Mouse (Mus musculus): Measurements from ENCODE around the gene Hdac7.

Gene Hdac7

GRCm38 (mm10) chr15:97776514-97776913, 67.8 kb downstream of the Hdac7 start:
- in situ Hi-C loops (cut with MboI, MseI) = no loop called here

- in situ Hi-C loops (cut with MboI, MseI) = no loop called here
Observed at GRCm38 (mm10) chr15:97773961-97774370, 70.3 kb downstream of the Hdac7 start.

DNA sequence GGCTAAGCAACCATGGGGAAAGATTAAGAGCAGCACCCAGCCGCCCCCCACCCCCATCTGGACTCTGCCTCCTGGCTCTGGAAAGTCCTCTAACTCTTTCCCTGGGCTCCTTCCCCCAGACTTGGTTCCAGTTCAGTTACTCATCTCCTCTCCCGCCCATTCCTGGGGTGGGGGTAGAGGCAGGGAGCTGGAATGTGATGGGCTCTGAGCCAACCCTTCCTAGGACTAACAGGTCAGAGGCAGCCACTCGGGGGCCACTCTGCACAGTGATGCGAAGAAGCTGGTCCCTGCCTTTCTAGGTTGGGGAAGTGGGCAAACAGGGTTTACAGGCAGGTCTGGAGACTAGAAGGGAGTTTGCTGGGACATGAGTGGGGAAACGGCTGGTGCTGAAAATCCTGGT, 71.2 kb downstream of the Hdac7 start:
- in situ Hi-C loops (cut with MboI, MseI) = no loop called here

DNA sequence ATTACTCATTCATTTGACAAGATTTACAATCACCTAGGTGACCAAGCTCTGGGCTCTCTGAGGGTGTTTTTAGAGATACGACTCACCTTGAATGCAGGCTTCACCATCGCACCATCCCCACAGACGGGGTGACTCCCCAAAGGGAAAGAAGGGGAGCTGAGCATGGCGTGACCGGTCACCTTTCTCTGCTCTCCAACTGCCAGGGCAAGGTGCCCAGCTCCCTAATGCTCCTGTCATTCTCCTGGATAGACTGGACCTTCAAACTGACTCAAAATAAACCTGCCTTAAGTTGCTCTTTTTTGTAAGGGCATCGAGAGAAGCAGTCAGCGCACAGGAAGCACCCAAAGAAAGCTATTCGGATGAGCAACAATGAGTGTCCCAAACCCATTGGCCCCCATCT, 74.0 kb downstream of the Hdac7 start:
- in situ Hi-C loops (cut with MboI, MseI) = no loop called here

DNA sequence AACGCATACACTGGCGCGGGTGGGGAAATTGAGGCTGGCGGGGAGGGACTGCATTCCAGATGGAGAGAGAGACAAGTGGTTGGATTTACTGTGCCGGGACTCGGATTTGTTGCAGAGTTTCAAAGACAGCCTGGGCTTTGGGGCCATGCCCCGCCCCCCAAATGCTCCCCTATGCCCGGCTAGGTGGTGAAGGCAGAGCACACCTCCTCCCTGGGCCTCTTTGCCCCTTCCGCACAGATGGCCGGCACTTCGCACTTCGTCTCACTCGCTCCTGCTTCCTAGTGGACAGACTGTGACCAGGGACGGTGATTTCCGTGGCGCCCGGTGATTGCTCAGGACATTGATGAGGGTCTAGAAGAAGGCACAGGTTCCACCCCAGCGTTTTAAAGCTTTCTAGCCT, 76.1 kb downstream of the Hdac7 start:
- in situ Hi-C loops (cut with MboI, MseI) = no loop called here

DNA sequence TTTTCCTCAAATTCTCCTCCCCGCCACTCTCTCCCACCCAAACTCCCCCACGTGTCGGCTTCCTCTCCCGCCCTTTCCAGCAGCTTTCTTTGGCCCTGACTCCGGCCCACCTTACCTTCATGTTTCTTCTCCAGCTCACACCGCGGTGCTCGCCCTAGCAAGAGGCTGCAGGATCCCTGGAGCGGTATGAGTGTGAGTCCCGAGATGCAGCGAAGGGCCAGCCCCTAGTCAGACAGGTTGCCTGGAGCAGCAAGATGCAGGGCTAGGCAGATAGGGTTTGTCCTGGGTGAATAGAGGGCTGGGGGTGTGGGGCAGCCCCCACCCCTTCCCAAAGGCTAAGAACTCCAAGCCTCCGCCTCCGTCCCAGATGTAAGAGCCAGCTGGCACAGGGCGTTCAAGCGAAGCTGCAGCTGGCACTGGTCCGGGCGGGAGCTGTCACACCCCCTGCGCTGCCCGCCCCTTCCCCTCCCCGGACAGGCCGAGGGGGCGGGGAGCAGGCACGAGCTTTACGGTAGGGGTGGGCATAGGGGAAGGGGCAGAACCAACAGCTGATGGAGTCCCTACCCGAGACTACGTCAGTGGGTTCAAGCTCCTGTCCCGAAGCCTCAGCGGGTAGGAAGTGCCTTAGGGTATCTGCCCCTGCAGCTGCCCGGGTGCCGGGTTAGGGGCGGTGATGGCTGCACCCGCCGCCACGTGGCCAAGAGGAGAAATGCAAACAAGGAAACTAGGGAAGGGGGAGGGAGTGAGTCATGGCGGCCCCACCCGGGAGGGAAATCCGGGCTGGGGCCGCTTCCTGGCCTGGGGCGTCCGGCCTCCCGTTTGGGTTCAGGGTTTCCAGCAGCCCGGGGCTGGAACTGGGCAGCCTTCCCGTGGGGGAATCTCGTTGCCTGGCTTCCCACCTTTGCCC, 76.8 kb downstream of the Hdac7 start, which contains the start of gene Rapgef3:
Gene Rapgef3 (minus strand): TSS at position 693 of the 907 bp plus-strand sequence.
- in situ Hi-C loops (cut with MboI, MseI) = no loop called here

DNA sequence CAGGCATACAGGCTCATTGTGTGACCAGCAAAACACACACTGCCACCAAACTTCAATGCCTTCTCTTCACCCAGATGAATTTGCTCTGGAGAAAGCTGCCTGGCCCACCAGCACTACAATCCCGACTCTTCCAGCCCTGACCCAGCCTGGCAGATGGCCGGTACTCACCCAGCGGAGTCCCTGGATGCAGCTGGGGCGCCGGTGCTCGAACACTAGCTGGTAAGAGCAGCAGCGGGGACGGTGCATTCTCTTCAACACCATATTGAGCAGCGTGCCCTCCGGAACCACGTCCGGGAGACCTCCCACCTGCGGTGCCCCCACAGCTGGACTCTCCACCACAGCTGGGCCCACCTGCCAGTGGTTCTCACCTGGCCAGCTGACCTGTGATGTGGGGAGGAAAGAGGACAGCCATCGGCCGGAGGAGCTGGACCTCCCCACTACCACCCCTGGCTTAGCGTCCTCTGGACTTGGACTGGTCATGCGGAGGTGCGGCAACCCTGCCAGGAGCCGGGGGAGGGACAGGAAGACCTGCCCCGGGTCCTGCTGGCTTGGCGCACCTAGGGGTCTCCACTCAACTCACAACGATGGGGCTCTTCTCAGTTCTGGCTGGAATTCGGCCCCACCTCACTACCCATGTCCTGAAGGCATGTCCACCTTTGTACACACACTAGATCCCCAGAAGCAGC, 77.6 kb downstream of the Hdac7 start:
- in situ Hi-C loops (cut with MboI, MseI) = no loop called here

DNA sequence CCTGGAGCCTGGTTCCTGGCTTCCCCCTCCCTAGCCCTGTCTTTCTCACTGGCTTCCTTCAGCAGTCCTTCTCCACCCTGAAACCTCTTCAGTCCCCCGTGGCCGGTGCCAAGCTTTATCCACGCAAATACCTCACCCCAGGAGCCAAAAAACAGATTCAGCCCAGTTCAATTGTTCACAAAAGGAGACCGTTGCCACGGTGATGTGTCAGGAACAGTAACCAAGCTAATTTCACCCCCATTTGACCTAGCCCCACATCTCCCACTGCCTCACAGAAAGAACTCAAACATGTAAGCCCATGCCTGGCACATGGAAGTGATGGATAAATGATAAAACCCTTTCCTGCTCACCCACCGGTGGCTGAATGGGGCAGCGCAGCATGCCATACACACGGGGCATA, 78.1 kb downstream of the Hdac7 start:
- in situ Hi-C loops (cut with MboI, MseI) = no loop called here

DNA sequence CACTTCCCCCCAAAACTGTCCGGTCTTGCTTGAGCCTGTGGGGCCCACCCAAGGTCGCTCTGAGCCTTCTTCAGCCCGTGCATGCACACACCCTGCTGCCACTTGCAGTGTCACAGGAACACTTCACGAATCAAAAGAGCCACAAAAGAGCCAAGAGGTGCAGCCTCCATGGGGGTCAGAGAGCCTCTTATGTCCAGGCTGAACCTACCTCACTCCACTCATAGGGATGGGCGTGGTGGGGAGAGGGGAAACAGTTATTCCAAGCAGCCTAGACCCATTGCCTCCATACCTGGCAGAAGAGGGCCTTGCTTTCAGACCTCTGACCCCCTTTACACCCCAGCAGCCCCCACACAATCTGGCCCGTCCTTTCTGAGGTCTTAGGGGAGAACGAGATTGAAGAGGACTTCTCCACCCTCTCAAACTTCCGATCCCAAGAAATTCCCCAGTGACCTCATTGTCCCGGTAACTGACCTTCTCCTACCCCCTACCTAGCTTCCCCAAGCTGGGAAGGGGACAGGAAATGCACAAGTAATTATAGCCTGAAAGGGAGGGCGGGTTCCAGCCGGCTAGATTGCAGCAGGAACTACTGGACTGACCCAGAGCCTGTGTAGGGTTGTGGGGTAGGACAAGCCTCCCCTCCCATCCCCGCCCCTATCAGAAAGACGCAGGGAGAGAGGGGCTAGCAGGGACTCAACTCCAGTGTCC, 79.1 kb downstream of the Hdac7 start:
- in situ Hi-C loops (cut with MboI, MseI) = no loop called here

- in situ Hi-C loops (cut with MboI, MseI) = no loop called here
Observed at GRCm38 (mm10) chr15:97764532-97764931, 79.8 kb downstream of the Hdac7 start.

DNA sequence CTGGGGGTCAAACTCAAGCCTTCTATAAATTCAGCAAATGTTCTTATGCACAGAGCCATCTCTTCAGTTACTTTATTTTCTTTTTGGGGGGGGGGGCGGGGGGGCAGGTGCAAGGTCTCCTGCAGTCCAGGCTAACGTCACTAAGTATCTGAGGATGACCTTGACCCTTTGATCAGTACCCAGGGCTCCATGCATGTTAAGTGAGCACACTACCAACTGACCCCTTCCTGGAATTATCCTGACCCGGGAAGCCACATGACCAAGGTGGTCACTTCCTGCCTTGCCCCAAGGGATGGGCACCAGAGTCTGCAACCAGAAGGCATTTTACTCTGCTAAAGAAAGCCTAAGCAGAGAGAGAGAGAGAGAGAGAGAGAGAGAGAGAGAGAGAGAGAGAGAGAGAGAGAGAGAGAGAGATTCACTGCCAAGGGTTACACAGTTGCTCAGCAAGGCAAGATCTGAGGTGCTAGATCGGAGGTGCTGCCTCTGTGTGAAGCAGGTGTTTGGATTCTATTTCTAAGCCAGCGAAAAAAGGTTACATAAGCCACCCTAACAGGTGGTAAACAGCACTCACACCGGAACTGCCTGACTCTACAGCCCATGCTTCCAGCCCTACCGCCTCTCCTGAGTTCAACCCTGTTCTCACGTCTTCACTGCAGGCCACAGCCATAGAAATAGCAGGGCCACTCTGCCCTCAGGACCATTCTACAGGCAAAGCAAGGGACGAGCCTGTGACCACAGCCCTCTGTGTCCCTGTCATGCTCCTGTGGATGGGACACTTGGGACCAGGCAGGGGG, 80.8 kb downstream of the Hdac7 start:
- in situ Hi-C loops (cut with MboI, MseI) = no loop called here

DNA sequence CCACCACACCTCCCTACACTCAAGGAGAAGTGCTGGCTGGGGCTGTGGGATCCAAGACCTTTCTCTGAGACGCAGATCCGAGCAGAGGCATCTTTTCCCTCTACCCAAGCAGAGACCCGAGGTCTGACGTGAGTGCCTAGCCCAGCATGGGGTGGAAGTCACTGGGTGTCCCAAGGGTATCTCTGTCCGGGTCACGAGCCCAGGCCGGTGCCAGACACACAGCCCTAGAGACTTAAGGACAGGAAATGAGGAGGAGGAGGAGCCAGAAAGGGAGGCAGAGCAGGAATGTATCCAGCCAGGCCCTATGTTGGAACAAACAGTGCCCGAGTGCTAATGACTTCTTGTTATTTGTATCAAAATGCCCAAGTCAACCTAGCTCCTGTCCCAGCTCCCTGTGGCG, 81.6 kb downstream of the Hdac7 start:
- in situ Hi-C loops (cut with MboI, MseI) = no loop called here

- in situ Hi-C loops (cut with MboI, MseI) = no loop called here
Observed at GRCm38 (mm10) chr15:97761438-97761837, 82.9 kb downstream of the Hdac7 start.

GRCm38 (mm10) chr15:97760952-97761351, 83.3 kb downstream of the Hdac7 start:
- in situ Hi-C loops (cut with MboI, MseI) = no loop called here

- in situ Hi-C loops (cut with MboI, MseI) = no loop called here
Observed at GRCm38 (mm10) chr15:97760006-97760405, 84.3 kb downstream of the Hdac7 start.

DNA sequence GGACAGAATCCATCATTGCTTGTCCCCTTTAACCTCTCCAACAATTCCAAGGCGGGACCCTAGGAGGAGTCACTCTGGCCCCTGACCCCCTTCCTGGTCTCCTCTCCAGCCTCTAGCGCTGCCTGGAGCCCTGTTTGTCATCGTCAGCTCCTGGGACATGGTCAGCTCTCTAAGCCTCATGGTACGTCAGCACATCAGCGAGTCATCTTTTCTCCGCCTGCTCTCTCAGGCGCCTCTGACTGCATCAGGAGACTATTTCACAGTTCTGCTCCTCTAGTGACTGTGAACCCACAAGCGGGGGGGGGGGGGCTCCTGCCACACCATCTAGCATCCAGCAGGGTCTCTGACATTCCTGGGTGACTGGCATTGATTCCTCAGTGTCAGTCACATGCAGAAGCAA, 88.9 kb downstream of the Hdac7 start:
- in situ Hi-C loops (cut with MboI, MseI) = loop anchor here (5.0 to 10.0 kb wide), 2 partner anchors 43 to 421 kb away; no protein-coding TSS in a partner anchor

DNA sequence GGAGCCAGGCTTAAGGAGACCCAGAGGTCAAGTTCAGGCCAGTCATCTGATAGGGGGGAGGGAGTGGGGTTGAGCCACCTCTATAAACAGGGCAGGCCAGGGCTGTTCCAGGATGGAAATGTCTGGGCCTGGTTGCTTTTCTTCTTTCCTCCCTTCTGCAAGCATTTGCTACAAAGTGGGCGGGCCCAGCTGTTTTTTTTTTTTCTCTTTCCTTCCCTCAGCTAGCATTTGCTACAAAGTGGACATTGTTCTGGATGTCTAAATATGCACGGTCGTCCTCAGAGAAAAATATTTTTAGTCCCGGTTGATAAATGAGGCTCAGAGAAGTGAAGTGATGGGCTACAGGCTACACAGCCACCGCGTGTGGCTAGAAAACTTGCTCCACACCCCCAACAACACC, 89.8 kb downstream of the Hdac7 start:
- in situ Hi-C loops (cut with MboI, MseI) = loop anchor here (10.0 kb wide), 1 partner anchor 420 kb away; no protein-coding TSS in a partner anchor

DNA sequence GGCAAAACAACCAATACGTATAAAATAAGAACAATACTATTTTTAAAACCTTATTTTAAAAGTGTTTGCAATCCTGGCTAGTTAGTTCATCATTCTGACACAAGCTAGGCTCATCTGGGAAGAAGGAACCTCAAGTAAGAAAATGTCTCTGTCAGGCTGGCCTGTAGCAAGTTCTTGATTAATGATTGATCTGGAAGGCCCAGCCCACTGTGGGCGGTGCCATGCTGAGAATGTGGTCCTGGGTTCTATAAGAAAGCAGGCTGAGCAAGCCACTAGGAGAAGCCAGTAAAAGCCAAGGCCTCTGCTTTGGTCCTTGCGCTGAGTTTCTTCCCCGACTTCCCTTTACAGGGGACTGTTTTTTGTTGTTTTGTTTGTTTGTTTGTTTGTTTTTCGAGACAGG, 91.8 kb downstream of the Hdac7 start:
- in situ Hi-C loops (cut with MboI, MseI) = loop anchor here (10.0 kb wide), 1 partner anchor 418 kb away; no protein-coding TSS in a partner anchor

DNA sequence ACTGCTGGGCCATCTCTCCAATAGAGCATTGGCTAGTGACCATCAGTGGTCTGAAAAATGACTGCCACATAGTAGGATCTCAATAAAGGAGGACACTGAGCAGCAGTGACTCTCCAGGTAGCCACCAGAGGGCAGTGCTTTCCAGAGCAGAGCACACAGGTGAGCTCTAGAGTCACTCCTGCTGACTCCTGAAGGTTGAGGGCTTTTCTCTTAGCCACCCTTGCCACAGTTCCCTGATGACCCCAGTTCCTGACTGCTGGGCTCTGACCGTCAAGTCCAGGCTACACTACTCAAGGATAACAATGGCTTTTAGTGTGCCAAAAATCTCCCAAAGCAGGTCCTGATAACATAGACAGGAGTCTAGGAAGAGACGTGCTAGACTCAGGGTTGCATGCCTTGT, 92.6 kb downstream of the Hdac7 start:
- in situ Hi-C loops (cut with MboI, MseI) = loop anchor here (10.0 kb wide), 1 partner anchor 417 kb away; no protein-coding TSS in a partner anchor

- in situ Hi-C loops (cut with MboI, MseI) = loop anchor here (10.0 kb wide), 1 partner anchor 416 kb away; no protein-coding TSS in a partner anchor
Observed at GRCm38 (mm10) chr15:97750697-97751096, 93.6 kb downstream of the Hdac7 start.

DNA sequence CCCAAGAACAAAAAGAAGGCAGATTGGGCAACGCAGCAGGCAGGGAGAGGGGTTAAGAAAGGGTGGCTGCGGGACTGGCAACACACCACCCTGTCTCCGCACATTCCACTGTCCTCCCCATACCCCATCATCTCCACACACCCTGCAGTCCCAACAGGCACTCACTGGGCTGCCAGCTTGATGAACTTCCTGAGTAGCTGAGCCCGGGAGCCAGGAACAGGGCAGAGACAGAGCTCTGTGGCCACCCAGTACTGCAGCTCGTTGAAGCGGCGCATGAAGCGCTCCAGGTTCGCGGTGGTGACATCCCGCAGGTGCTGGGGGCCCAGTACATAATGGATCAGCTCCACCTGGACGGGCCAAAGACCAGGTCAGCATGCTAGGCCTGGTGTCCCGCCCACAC, 94.5 kb downstream of the Hdac7 start:
- in situ Hi-C loops (cut with MboI, MseI) = loop anchor here (10.0 kb wide), 1 partner anchor 415 kb away; no protein-coding TSS in a partner anchor

Measured in T-helper 1 cell (primary cell).